Mouse (Mus musculus): ENCODE measurements around the gene Card10.

DNA sequence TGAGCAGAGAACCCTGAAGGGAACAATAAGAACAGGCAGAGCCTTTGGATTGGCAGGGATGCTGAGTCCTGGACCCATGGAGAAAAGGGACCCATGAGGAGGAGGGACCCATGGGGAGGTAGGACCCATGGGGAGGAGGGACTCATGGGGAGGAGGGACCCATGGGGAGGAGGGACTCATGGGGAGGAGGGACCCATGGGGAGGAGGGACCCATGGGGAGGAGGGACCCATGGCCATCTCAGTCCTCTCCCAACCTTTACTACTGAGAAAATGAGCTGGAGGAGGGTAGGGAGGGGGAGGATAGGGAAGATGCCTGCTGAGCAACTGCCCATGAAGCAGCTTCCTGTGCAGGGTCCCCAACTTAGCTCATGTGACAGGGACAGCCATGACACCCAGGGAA is 49.9 kb downstream of the Card10 start:
- TF ChIP-seq ZC3H11A (IDR thresholded peaks at IDR 0.05; ENCODE audit: borderline replicate concordance, low read depth, low read length) (no peak), MAFK (IDR thresholded peaks at IDR 0.05; ENCODE audit: insufficient read depth, low read depth, low read length) (no peak), HCFC1 (IDR thresholded peaks at IDR 0.05; ENCODE audit: borderline replicate concordance, insufficient read depth, low read length) (no peak), ZNF384 (IDR thresholded peaks at IDR 0.05; ENCODE audit: low read depth, low read length) (no peak)
